Mouse (Mus musculus) lung, embryonic 14.5 days (tissue): ENCODE measurements around the gene Gcg. TPM values are rescaled to one million over a fixed set of nuclear protein-coding genes. Genes with fewer than 3 reads are reported as not detected.
A peak's percentile ranks its signal among the peaks of the same experiment; 100 is the strongest.

Experiments
- ATAC-seq: fragments of 200-750 bp; cut with Nextera tagmentation; 2 replicates; pipeline ENCODE4 v1.8.0; 2017; ENCODE audit warnings: mild to moderate bottlenecking, moderate TSS enrichment, moderate library complexity; ENCODE audit not compliant: insufficient read depth
- DNase-seq: peaks from one replicate; pipeline ENCODE4 v3.0.0-alpha.2; 2015
- H3K27ac ChIP-seq: fragments of 300-500 bp; sonication (generic); 2 replicates; pipeline ENCODE4 v1.5.1; 2014; ENCODE audit warnings: low read depth, mild to moderate bottlenecking, moderate library complexity
- H3K27me3 ChIP-seq: fragments of 300-500 bp; sonication (generic); 2 replicates; pipeline ENCODE4 v1.6.1; 2014; ENCODE audit warnings: low read length, control low read depth; ENCODE audit not compliant: insufficient read depth
- H3K36me3 ChIP-seq: fragments of 300-500 bp; sonication (generic); 2 replicates; pipeline ENCODE4 v1.6.1; 2014; ENCODE audit warnings: control low read depth; ENCODE audit not compliant: insufficient read depth
- H3K4me1 ChIP-seq: fragments of 300-500 bp; sonication (generic); 2 replicates; pipeline ENCODE4 v1.6.1; 2014; ENCODE audit warnings: antibody characterized with exemption, control low read depth; ENCODE audit not compliant: insufficient read depth
- H3K4me2 ChIP-seq: fragments of 300-500 bp; sonication (generic); 2 replicates; pipeline ENCODE4 v1.6.1; 2014; ENCODE audit warnings: mild to moderate bottlenecking
- H3K4me3 ChIP-seq: fragments of 300-500 bp; sonication (generic); 2 replicates; pipeline ENCODE4 v1.5.1; 2014; ENCODE audit warnings: low read depth, low read length
- H3K9ac ChIP-seq: fragments of 300-500 bp; sonication (generic); 2 replicates; pipeline ENCODE4 v1.6.1; 2014
- H3K9me3 ChIP-seq: fragments of 300-500 bp; sonication (generic); 2 replicates; pipeline ENCODE4 v1.6.1; 2016; ENCODE audit warnings: low read depth, low read length, control low read depth
- CTCF ChIP-seq: IDR thresholded peaks from 2 replicates; pipeline ENCODE4 v1.5.1; 2016; ENCODE audit warnings: antibody characterized with exemption, low read depth
- WGBS: fragments of 180-500 bp; shearing (Covaris S2); extraction: QIAGEN DNeasy Blood & Tissue Kit; methylation state at CpG from one replicate; pipeline ENCODE4 v1.1.7; 2014; 5-methylcytosine and 5-hydroxymethylcytosine counted together
- polyA plus RNA-seq: library from polyadenylated mRNA; unstranded; fragments of >200 nt; fragmentation: Nextera tagmentation; extraction: Ambion mirVana; gene quantifications from 2 replicates; pipeline ENCODE4 v1.2.1, GENCODE M21; 2014

Gene Gcg
- polyA plus RNA-seq, 1 experiment from 2014 or later = not detected

GRCm38 (mm10) chr2:62504269-62504796, 20.9 kb upstream of the Gcg start:
- Histone ChIP-seq H3K9me3 (no peaks in the 10 kb centered on the region), H3K27ac (no peak overlapping the region), H3K36me3 (no peaks in the 10 kb centered on the region), H3K9ac (no peak overlapping the region), H3K27me3 (no peaks in the 10 kb centered on the region), H3K4me3 (no peak overlapping the region), H3K4me2 (no peak overlapping the region), H3K4me1 (no peaks in the 10 kb centered on the region)
- DNase-seq (peak; percentile 16), ATAC-seq (no peak)
- no peak for TF ChIP-seq CTCF
- WGBS = 52% methylated on average over 4 of the region's 4 CpGs

- no peak for ATAC-seq
- Histone ChIP-seq H3K27me3 (no peaks in the 10 kb centered on the region), H3K27ac (no peak overlapping the region), H3K9me3 (no peaks in the 10 kb centered on the region), H3K4me3 (no peak overlapping the region), H3K36me3 (no peaks in the 10 kb centered on the region), H3K4me1 (no peaks in the 10 kb centered on the region), H3K4me2 (no peak overlapping the region), H3K9ac (no peak overlapping the region)
- TF ChIP-seq CTCF = no peak
- no peak for DNase-seq
- 65% methylated on average over 5 of the region's 5 CpGs for WGBS
These were observed 19.9 kb upstream of the Gcg start for GRCm38 (mm10) chr2:62503326-62503725.

GRCm38 (mm10) chr2:62502516-62502915, 19.1 kb upstream of the Gcg start:
- Histone ChIP-seq H3K4me1 (no peaks in the 10 kb centered on the region), H3K9ac (no peak overlapping the region), H3K27me3 (no peaks in the 10 kb centered on the region), H3K4me3 (no peak overlapping the region), H3K36me3 (no peaks in the 10 kb centered on the region), H3K27ac (0 out of 2 replicates have a peak overlapping the region, but pooled peaks have one; percentile 2), H3K4me2 (no peak overlapping the region), H3K9me3 (no peaks in the 10 kb centered on the region)
- WGBS = 71% methylated on average over 4 of the region's 4 CpGs
- DNase-seq (no peak), ATAC-seq (no peak)
- TF ChIP-seq CTCF = no peak

GRCm38 (mm10) chr2:62498821-62499220, 15.4 kb upstream of the Gcg start:
- no peak for DNase-seq
- H3K4me3 ChIP-seq = no peak overlapping the region
- H3K4me2 ChIP-seq = no peak overlapping the region
- no peaks in the 10 kb centered on the region for H3K4me1 ChIP-seq
- ATAC-seq = no peak
- H3K9ac ChIP-seq = no peak overlapping the region
- no peak for TF ChIP-seq CTCF
- 81% methylated on average over 5 of the region's 5 CpGs for WGBS
- no peaks in the 10 kb centered on the region for H3K36me3 ChIP-seq
- no peaks in the 10 kb centered on the region for H3K27me3 ChIP-seq
- H3K9me3 ChIP-seq = no peaks in the 10 kb centered on the region
- no peak overlapping the region for H3K27ac ChIP-seq

- H3K4me2 ChIP-seq = no peak overlapping the region
- H3K9ac ChIP-seq = no peak overlapping the region
- 91% methylated on average over 4 of the region's 4 CpGs for WGBS
- no peaks in the 10 kb centered on the region for H3K4me1 ChIP-seq
- no peaks in the 10 kb centered on the region for H3K27me3 ChIP-seq
- H3K4me3 ChIP-seq = no peak overlapping the region
- ATAC-seq (no peak), DNase-seq (no peak)
- H3K27ac ChIP-seq = no peak overlapping the region
- TF ChIP-seq CTCF = no peak
- no peaks in the 10 kb centered on the region for H3K9me3 ChIP-seq
- H3K36me3 ChIP-seq = no peaks in the 10 kb centered on the region
These were observed 14.6 kb upstream of the Gcg start for GRCm38 (mm10) chr2:62498086-62498485.

DNA sequence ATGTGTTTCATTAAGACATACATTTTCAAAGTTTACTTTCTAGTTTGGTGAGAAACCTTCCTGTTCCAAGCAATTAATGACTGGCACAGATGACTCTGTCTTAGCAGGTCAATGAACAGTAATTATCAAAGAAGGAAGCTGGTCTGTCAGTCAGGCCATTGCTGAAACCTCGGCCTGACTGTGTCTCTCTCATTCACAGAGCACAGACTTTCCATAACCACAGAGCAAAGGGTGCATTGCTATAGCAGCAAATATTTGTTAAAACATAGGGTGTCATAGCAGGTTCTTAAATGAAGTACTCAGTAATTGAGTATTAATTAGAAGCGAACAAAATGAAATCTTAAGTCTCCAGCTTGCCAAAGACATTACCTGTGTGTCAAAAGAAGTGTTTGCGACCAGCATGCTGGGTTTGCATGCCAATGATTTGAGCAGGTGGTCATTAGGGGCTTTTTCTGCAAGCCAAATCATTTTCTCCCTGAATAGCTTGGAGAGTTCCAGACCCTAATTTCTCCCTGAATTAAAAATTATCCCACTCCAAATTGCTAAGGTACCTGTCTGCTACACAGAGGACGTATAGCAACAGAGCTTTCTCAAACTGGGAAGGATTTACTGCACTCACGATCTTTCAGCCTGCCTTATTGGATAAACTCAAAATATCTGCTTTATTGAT, 14.0 kb upstream of the Gcg start:
- Histone ChIP-seq H3K4me2 (no peak overlapping the region), H3K9me3 (no peaks in the 10 kb centered on the region), H3K27me3 (no peaks in the 10 kb centered on the region), H3K36me3 (no peaks in the 10 kb centered on the region), H3K4me1 (no peaks in the 10 kb centered on the region), H3K27ac (no peak overlapping the region), H3K9ac (no peak overlapping the region), H3K4me3 (no peak overlapping the region)
- TF ChIP-seq CTCF = no peak
- ATAC-seq = no peak
- 79% methylated on average over 5 of the region's 5 CpGs for WGBS
- no peak for DNase-seq

DNA sequence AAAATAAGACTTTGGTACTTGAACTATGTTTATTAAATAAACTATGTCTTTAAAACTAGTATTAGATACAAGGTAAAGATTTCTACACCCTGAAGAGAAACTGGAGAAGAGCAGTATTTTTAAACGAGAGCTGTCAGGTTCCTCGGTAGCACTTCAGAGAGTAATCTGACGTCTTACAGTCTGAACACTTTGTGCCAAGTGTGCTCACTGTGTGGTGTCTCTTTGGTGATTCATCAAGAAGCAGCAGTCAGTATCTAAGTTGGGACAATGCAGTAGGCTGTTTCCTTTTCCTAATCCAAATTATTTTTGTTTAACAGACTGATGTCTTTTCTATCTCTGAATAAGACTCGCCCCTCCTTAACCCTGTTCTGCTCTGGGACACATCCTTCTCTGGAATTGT, 12.0 kb upstream of the Gcg start:
- H3K9ac ChIP-seq = no peak overlapping the region
- no peak for TF ChIP-seq CTCF
- H3K9me3 ChIP-seq = no peaks in the 10 kb centered on the region
- DNase-seq = no peak
- WGBS = 48% methylated on average over 4 of the region's 4 CpGs
- H3K4me1 ChIP-seq = no peaks in the 10 kb centered on the region
- no peaks in the 10 kb centered on the region for H3K36me3 ChIP-seq
- no peak overlapping the region for H3K4me2 ChIP-seq
- no peak overlapping the region for H3K27ac ChIP-seq
- no peak for ATAC-seq
- no peaks in the 10 kb centered on the region for H3K27me3 ChIP-seq
- no peak overlapping the region for H3K4me3 ChIP-seq
